Mouse (Mus musculus) central nervous system, embryonic 18 days (tissue): Measurements from ENCODE around the gene Clec18a. TPM values are rescaled to one million over a fixed set of nuclear protein-coding genes. Genes with fewer than 3 reads are reported as not detected.

Source experiments
- polyA plus RNA-seq: library from polyadenylated mRNA; depleted of rRNA; stranded (reverse); fragments of >200 nt; gene quantifications from 2 replicates; pipeline ENCODE4 v1.2.3, GENCODE M21; 2012; rRNA removed

Gene Clec18a
- polyA plus RNA-seq = 0.08 and 0.59 TPM in 2 replicates

DNA sequence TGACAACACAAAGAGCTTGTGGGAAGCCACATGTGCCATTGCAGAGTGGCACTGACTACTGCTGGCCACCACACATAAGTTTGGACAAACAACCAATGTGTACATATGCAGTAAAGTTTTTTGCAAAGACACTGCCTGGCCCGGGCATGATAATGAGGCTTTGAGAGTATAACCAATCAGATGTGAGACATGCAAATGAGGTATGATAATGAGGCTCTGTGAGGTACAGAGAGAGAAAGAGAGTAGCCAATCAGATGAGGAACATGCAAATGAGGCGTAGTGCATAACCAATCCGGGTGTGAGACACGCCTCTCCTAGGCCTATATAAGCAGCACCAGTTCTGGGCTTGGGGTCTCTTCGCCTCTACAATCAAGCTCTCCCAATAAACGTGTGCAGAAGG, at the start of gene Clec18a:
Gene Clec18a (minus strand): TSS at position 101 of the 400 bp plus-strand sequence.

GRCm38 (mm10) chr8:111093865-111094718, 1.9 kb upstream of the Clec18a start, which contains the start of gene Pdpr:
Pdpr (plus strand) TSS chr8:111094630.

DNA sequence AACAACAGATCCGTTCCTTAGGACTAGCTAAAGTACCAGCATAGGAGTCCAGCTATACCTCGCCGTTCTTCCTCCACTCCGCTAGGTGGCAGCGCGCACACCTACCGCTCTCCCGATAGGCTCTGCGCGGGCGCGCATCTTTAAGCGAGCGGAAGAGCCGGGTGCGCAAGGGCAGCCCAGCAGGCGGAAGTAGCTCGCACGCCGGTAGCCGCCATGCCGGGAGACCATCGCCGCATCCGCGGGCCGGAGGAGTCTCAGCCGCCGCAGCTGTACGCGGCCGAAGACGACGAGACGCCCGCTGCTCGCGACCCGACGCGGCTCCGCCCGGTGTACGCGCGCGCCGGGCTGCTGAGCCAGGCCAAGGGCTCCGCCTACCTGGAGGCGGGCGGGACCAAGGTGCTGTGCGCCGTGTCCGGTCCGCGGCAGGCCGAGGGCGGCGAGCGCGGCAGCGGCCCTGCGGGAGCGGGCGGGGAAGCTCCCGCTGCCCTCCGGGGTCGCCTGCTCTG, 36.0 kb downstream of the Clec18a start, which contains the start of gene Exosc6:
Gene Exosc6 (plus strand): TSS at position 182 of the 506 bp plus-strand sequence.

GRCm38 (mm10) chr8:111032916-111033315, 59.3 kb downstream of the Clec18a start, which contains the start of gene Aars:
Aars (plus strand) TSS chr8:111033144.

DNA sequence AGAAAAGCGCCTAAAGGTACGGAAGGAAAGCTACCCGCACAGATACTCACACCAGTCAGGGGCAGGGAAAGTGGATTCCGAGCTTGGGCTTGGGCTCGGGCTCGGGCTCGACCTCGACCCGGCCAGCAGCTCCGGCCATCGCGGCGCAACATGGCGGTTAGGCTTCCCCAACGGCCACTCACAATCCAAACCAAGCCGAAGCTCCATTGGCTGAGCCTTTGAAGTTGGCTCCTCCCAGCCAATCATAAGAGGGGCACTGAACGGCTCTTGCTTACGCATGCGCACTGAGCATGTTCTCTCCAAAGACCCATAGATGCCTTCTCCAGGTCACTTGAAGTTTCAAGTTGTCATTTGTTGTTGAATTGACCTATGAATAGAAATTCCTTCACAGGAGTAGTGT, 60.7 kb downstream of the Clec18a start, which contains the start of gene Ddx19b:
Gene Ddx19b (minus strand): TSS at position 180 of the 400 bp plus-strand sequence.

Other genes starting within 250 kb of the Clec18a start
- gene Cog4, start 245.8 kb downstream of the Clec18a start, polyA plus RNA-seq = 44.9 TPM in 2 replicates
- gene Sf3b3, start 245.6 kb downstream of the Clec18a start, polyA plus RNA-seq = 59.1 and 59.3 TPM in 2 replicates
- gene Fuk, start 189.9 kb downstream of the Clec18a start, polyA plus RNA-seq = 10.0 and 10.8 TPM in 2 replicates
- gene St3gal2, start 172.5 kb downstream of the Clec18a start, polyA plus RNA-seq = 33.4 and 40.1 TPM in 2 replicates
- gene Ddx19a, start 94.6 kb downstream of the Clec18a start, polyA plus RNA-seq = 38.0 and 39.2 TPM in 2 replicates
- gene Ddx19b, start 60.7 kb downstream of the Clec18a start, polyA plus RNA-seq = 11.2 and 11.4 TPM in 2 replicates
- 70.1 and 70.4 TPM in 2 replicates for gene Aars, start 59.3 kb downstream of the Clec18a start, polyA plus RNA-seq
- not detected in 2 replicates for gene Exosc6, start 36.1 kb downstream of the Clec18a start, polyA plus RNA-seq
- gene Pdpr, start 2.2 kb upstream of the Clec18a start, polyA plus RNA-seq = 11.0 TPM in 2 replicates
- gene Glg1, start 166.8 kb upstream of the Clec18a start, polyA plus RNA-seq = 49.6 and 51.0 TPM in 2 replicates
- gene Rfwd3, start 207.8 kb upstream of the Clec18a start, polyA plus RNA-seq = 15.1 and 17.4 TPM in 2 replicates
- 0.59 and 0.71 TPM in 2 replicates for gene Mlkl, start 245.8 kb upstream of the Clec18a start, polyA plus RNA-seq